Mouse (Mus musculus): Measurements from ENCODE around the gene Atp5j2.

GRCm38 (mm10) chr5:145219981-145220380, 28.1 kb upstream of the Atp5j2 start:
- TF ChIP-seq MAFK (IDR thresholded peaks at IDR 0.05; ENCODE audit: insufficient read depth, low read depth, low read length) (no peak), HCFC1 (IDR thresholded peaks at IDR 0.05; ENCODE audit: borderline replicate concordance, insufficient read depth, low read length) (no peak), ZNF384 (IDR thresholded peaks at IDR 0.05; ENCODE audit: low read depth, low read length) (no peak), CHD2 (IDR thresholded peaks at IDR 0.05; ENCODE audit: low read depth, low read length) (no peak)
